Mouse (Mus musculus) left cerebral cortex, postnatal 36 days (tissue): ENCODE data around the gene Plod2. TPM values are rescaled to one million over a fixed set of nuclear protein-coding genes. Genes with fewer than 3 reads are reported as not detected.
A peak's percentile ranks its signal among the peaks of the same experiment; 100 is the strongest.

ENCODE experiments used
- DNase-seq, 2 experiments: peaks; one replicate each; pipeline ENCODE4 v3.0.0; 2021 to 2022; ENCODE audit warnings: low spot score in 2 of 2, mixed read lengths in 1 of 2
- intact Hi-C: fragments of 180-260 bp; cut with DNase I; formaldehyde crosslinking; loops from one replicate; pipeline ENCODE4 v1.15.1; 2025
- total RNA-seq, 2 experiments: library from RNA; stranded (reverse); gene quantifications; 2 replicates each; pipeline ENCODE4 v1.2.3; 2021

The Plod2 gene
- total RNA-seq, 2 experiments from 2014 or later, result 3.4 to 5.6 TPM

DNA sequence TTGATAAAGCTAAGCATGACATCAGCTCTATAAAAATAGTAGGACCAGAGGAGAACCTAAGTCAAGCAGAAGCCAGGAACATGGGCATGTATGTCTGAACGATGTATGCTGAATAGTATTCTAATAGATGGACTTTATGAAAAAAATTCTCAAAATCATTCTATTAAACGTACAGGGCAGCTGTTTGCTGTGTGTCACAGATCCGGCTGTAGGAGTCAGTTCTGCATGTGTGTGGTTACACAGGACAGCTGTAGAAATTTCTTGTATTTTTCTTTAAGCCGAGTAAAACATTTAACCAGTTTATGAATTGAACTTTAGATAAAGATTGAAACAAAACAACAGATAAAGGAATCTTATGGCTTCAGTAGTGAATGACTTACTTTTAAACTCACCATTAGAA lies 53.3 kb downstream of the Plod2 start:
- intact Hi-C loops, result no loop called here
- no peak for DNase-seq

DNA sequence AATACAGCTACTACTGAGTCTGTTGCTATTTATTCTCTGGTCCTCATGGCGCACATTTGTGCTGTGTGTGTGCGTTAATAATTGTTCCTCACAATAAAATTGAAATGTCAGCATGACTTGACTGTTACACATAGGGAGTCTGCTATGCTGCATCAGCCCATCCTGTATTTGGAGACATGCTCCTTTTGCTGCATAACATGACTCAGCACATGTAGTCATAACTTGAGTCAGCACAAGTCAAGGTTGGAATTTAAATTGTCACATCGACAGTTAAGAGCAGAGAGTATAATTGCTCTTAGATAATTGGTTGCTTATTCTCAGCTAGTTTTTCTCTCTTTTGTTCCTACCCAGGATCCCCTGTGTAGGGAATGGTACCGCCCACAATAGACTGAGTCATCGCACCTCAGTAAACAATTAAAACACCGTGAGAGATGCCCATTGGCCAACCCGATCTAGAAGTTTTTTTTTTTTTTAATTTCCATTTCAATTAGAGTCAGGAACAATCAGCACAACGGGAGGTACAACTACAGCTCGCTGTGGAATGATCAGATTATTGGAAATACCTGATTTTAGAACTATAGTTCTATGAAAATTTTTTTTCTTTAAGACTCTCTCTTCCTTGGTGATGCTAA lies 55.0 kb downstream of the Plod2 start:
- no peak for DNase-seq
- intact Hi-C loops, result no loop called here

- intact Hi-C loops, result no loop called here
- DNase-seq, result no peak
These were observed 55.8 kb downstream of the Plod2 start for GRCm38 (mm10) chr9:92597776-92598175.

DNA sequence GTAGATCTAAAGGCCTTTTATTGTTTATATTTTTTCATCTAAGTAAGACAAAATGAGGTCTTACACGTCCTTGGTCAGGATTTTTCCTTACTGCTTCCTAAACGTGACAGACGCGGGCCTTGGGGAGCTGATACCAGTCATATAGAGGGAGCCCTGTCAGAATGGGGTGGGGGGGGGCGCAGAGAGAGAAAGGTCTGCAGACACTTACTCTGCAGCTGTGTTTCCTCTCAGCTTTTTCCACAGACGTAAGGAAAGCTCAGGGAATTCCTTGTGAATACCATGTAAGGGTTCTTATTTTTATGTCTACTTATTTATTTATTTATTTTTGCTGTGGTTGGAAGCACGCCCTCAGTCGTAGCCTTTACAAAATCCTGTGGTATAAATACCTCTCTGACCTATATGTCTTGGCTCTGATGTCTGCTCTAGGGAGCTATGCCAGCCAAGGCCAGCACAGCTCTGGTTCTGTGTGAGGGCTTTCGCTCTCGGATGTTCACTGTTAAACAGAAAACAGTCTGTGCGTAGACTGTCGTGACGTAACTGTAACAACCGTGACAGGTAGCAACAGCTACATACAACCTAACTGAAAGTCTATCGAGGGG lies 58.0 kb downstream of the Plod2 start:
- intact Hi-C loops, result no loop called here
- no peak for DNase-seq

DNA sequence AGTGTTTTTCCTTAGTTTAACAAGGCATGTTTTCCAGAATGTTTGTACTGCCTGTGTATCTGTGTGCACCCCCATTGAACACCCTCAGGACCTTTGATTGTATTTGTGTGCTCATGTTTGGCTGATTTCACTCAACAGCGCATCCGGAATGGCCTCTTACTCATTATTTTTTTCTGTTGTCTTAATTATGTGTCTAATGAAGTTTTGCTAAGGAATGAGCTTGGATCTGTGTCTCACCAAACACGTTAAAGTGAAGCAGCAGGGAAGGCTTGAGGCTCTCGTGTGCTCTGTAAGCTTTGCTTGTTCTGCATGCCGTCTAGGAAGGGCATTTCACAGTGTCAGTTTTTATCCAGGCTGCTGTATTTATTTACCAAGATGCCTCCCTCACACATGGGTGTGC lies 59.5 kb downstream of the Plod2 start:
- DNase-seq, result no peak
- intact Hi-C loops, result no loop called here

- DNase-seq, result no peak
- intact Hi-C loops, result no loop called here
These were observed 61.5 kb downstream of the Plod2 start for GRCm38 (mm10) chr9:92603541-92603940.

- intact Hi-C loops, result loop anchor here (1.0 to 5.0 kb wide), 3 partner anchors 110 to 463 kb away; no protein-coding TSS in a partner anchor
- peak in 1 of 2 experiments; percentile 21 for DNase-seq
These were observed 68.7 kb downstream of the Plod2 start for GRCm38 (mm10) chr9:92610628-92611267.

DNA sequence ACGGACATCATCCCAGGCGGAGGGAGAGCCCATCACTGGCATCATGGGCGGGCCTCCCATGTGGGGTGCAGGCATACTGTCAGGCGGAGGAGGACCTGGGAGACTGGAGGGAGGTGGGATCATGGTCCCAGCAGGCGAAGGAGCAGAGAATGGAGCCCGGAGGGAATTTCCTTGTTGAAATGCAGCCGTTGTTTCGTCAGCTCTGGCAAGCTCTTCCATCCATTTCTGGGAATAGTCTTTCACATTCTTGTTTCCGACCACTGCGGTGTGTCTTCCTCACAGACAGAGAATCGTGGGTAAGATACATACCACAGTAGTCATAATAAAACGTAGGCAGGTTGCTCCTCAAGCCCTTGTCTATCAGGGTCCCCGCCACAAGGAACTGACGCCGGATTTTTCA lies 70.6 kb downstream of the Plod2 start:
- no peak for DNase-seq
- intact Hi-C loops, result loop anchor here (5.0 kb wide), 2 partner anchors 395 to 465 kb away; no protein-coding TSS in a partner anchor

DNA sequence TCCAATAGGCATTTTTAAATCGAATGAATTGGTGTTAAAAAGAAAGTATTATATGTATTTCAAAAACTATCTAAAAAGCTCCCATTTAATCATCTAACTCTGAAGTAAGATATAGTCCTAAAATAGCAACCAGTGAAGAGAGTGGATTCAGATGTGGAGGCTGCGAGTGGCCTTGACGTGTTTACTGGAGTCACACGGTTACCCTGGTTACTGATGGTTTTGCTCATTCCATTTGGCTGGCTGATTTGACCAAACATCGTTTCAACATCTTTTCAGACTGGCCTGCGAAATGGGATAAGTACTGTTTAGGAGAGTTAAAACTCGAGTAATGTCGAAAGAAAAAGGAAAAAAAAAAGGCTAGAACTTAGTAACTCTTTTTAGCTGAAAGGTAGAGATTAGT lies 71.2 kb downstream of the Plod2 start:
- no peak for DNase-seq
- intact Hi-C loops, result loop anchor here (5.0 kb wide), 2 partner anchors 396 to 466 kb away; no protein-coding TSS in a partner anchor

DNA sequence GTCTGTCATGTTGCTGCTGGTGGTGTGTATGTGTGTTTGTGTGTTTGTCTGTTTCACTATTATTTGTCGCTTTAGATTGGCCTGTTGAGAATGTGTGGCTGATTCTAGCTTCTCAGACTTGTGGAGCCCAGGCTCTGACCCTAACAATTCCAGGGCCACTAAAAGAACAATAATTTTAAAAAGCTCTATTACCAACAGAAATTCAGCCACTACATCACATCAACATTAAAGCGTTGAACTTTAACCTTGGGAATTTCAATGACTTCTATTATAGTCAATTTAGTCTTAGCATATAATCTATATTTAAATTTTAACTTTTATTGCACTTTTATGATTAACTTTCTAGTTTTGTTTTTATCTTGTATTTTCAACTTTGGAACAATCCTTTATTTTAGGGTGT lies 74.4 kb downstream of the Plod2 start:
- DNase-seq, result no peak
- intact Hi-C loops, result no loop called here

DNA sequence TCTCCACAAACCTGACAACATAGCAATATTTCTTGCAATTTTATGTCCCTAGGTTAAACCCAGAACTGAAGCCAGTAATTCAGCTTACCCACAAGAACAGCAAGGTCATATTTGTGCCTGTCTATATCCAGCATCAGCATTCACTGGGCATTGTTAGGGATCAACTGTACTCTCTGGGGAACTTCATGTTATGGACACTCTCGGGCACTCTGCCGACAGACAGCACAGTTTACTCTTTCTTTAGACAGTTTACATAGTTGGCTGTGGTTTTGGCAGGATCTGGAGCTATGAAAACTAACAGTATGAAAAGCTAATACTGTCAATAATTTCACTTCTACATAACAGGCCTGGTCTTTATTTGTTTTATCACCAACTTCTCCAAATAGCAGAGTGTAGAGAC lies 75.4 kb downstream of the Plod2 start:
- intact Hi-C loops, result no loop called here

GRCm38 (mm10) chr9:92620088-92620487 lies 78.1 kb downstream of the Plod2 start:
- intact Hi-C loops, result loop anchor here (5.0 kb wide), 1 partner anchor 1917 kb away; the partner anchor contains the start of gene 1190002N15Rik
- no peak for DNase-seq

More for the DNA sequence above, 75.4 kb downstream of the Plod2 start:
- DNase-seq, result no peak

GRCm38 (mm10) chr9:92621246-92621645 lies 79.2 kb downstream of the Plod2 start:
- no peak for DNase-seq
- intact Hi-C loops, result loop anchor here (5.0 kb wide), 1 partner anchor 1916 kb away; the partner anchor contains the start of gene 1190002N15Rik

DNA sequence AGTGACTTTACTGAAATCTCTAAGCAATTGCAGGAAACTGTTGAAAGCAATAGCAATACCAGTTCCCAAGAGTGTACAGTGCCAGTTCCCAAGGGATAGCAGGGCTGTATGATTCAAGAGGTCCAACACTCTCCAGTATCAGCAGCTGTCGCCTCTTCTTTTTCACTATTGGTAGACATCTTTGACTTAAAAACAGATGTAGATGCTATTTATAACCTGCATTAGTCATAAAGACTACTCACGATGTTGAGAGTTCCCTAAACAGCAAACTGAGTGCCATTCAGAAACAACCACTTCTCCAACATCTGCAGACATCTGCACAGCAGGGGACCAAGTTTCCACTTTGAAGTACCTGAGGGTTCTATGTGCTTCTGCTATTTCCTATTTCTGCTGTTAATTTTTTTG lies 79.9 kb downstream of the Plod2 start:
- intact Hi-C loops, result loop anchor here (5.0 kb wide), 1 partner anchor 1915 kb away; the partner anchor contains the start of gene 1190002N15Rik
- no peak for DNase-seq

- DNase-seq, result no peak
- intact Hi-C loops, result loop anchor here (5.0 kb wide), 1 partner anchor 243 kb away; no protein-coding TSS in a partner anchor
These were observed 92.8 kb downstream of the Plod2 start for GRCm38 (mm10) chr9:92634792-92635191.

GRCm38 (mm10) chr9:92639200-92639897 lies 97.3 kb downstream of the Plod2 start:
- intact Hi-C loops, result loop anchor here (5.0 kb wide), 1 partner anchor 238 kb away; no protein-coding TSS in a partner anchor
- peak in 1 of 2 experiments; percentile 4 for DNase-seq

- intact Hi-C loops, result no loop called here
- DNase-seq, result no peak
These were observed 99.7 kb downstream of the Plod2 start for GRCm38 (mm10) chr9:92641717-92642116.
